Mouse (Mus musculus): Measurements from ENCODE around the gene Mrpl48. TPM values are rescaled to one million over a fixed set of nuclear protein-coding genes. Genes with fewer than 3 reads are reported as not detected.

Mrpl48 gene
- polyA plus RNA-seq, 1 experiment from 2014 or later, result 57.4 TPM

GRCm38 (mm10) chr7:100554939-100555338, 53.2 kb downstream of the Mrpl48 start:
- no peak overlapping the region for H3K4me2 ChIP-seq (ENCODE audit: low read depth)
- H3K36me3 ChIP-seq (ENCODE audit: control insufficient read depth, insufficient read depth, low read length), result no peaks in the 10 kb centered on the region; the same call in 1 of the 2 replicates
- no peak overlapping the region for H3K27ac ChIP-seq (ENCODE audit: low read depth, low read length)
- 68% methylated on average over 5 of the region's 5 CpGs for WGBS
- H3K9ac ChIP-seq (ENCODE audit: low read length), result no peak overlapping the region
- ATAC-seq (ENCODE audit: insufficient read depth, low FRiP score, low TSS enrichment) (no peak), DNase-seq (ENCODE audit: low spot score) (no peak)
- no peaks in the 10 kb centered on the region for H3K27me3 ChIP-seq (ENCODE audit: control insufficient read depth, insufficient read depth, low read length)
- no peaks in the 10 kb centered on the region for H3K4me1 ChIP-seq (ENCODE audit: control insufficient read depth, insufficient read depth, low read length)
- H3K4me3 ChIP-seq (ENCODE audit: low read depth, low read length), result no peak overlapping the region
- H3K9me3 ChIP-seq (ENCODE audit: control insufficient read depth, low read length), result no peaks in the 10 kb centered on the region

- no peak overlapping the region for H3K27ac ChIP-seq (ENCODE audit: low read depth, low read length)
- DNase-seq (ENCODE audit: low spot score) (no peak), ATAC-seq (ENCODE audit: insufficient read depth, low FRiP score, low TSS enrichment) (no peak)
- H3K9ac ChIP-seq (ENCODE audit: low read length), result no peak overlapping the region
- H3K27me3 ChIP-seq (ENCODE audit: control insufficient read depth, insufficient read depth, low read length), result no peaks in the 10 kb centered on the region
- H3K9me3 ChIP-seq (ENCODE audit: control insufficient read depth, low read length), result no peaks in the 10 kb centered on the region
- no peaks in the 10 kb centered on the region; the same call in 1 of the 2 replicates for H3K36me3 ChIP-seq (ENCODE audit: control insufficient read depth, insufficient read depth, low read length)
- H3K4me3 ChIP-seq (ENCODE audit: low read depth, low read length), result no peak overlapping the region
- WGBS, result 70% methylated on average over 5 of the region's 5 CpGs
- no peaks in the 10 kb centered on the region for H3K4me1 ChIP-seq (ENCODE audit: control insufficient read depth, insufficient read depth, low read length)
- H3K4me2 ChIP-seq (ENCODE audit: low read depth), result no peak overlapping the region
Observed at GRCm38 (mm10) chr7:100550338-100551007, 57.6 kb downstream of the Mrpl48 start.

- no peaks in the 10 kb centered on the region for H3K9me3 ChIP-seq (ENCODE audit: control insufficient read depth, low read length)
- no peak for ATAC-seq (ENCODE audit: insufficient read depth, low FRiP score, low TSS enrichment)
- DNase-seq (ENCODE audit: low spot score), result no peak
- no peak overlapping the region for H3K9ac ChIP-seq (ENCODE audit: low read length)
- H3K4me2 ChIP-seq (ENCODE audit: low read depth), result no peak overlapping the region
- no peak overlapping the region for H3K4me3 ChIP-seq (ENCODE audit: low read depth, low read length)
- no peaks in the 10 kb centered on the region for H3K27me3 ChIP-seq (ENCODE audit: control insufficient read depth, insufficient read depth, low read length)
- no peaks in the 10 kb centered on the region for H3K4me1 ChIP-seq (ENCODE audit: control insufficient read depth, insufficient read depth, low read length)
- H3K36me3 ChIP-seq (ENCODE audit: control insufficient read depth, insufficient read depth, low read length), result no peaks in the 10 kb centered on the region; the same call in 1 of the 2 replicates
- WGBS, result 93% methylated on average over 3 of the region's 3 CpGs
- no peak overlapping the region for H3K27ac ChIP-seq (ENCODE audit: low read depth, low read length)
Observed at GRCm38 (mm10) chr7:100549796-100550195, 58.3 kb downstream of the Mrpl48 start.

GRCm38 (mm10) chr7:100547631-100548030, 60.5 kb downstream of the Mrpl48 start:
- Histone ChIP-seq H3K9me3 (ENCODE audit: control insufficient read depth, low read length) (no peaks in the 10 kb centered on the region), H3K27ac (ENCODE audit: low read depth, low read length) (no peak overlapping the region)
- 85% methylated on average over 4 of the region's 4 CpGs for WGBS

GRCm38 (mm10) chr7:100544437-100544836, 63.7 kb downstream of the Mrpl48 start:
- no peak overlapping the region for H3K9ac ChIP-seq (ENCODE audit: low read length)
- no peak overlapping the region for H3K4me3 ChIP-seq (ENCODE audit: low read depth, low read length)
- no peaks in the 10 kb centered on the region for H3K9me3 ChIP-seq (ENCODE audit: control insufficient read depth, low read length)
- ATAC-seq (ENCODE audit: insufficient read depth, low FRiP score, low TSS enrichment), result no peak
- no peak overlapping the region for H3K4me2 ChIP-seq (ENCODE audit: low read depth)
- no peaks in the 10 kb centered on the region for H3K4me1 ChIP-seq (ENCODE audit: control insufficient read depth, insufficient read depth, low read length)
- DNase-seq (ENCODE audit: low spot score), result no peak
- no peaks in the 10 kb centered on the region for H3K27me3 ChIP-seq (ENCODE audit: control insufficient read depth, insufficient read depth, low read length)
- WGBS, result 68% methylated on average over 1 of the region's 1 CpGs
- H3K27ac ChIP-seq (ENCODE audit: low read depth, low read length), result no peak overlapping the region
- no peaks in the 10 kb centered on the region for H3K36me3 ChIP-seq (ENCODE audit: control insufficient read depth, insufficient read depth, low read length)

More at GRCm38 (mm10) chr7:100547631-100548030, 60.5 kb downstream of the Mrpl48 start:
- ATAC-seq (ENCODE audit: insufficient read depth, low FRiP score, low TSS enrichment), result no peak
- Histone ChIP-seq H3K4me1 (ENCODE audit: control insufficient read depth, insufficient read depth, low read length) (no peaks in the 10 kb centered on the region), H3K36me3 (ENCODE audit: control insufficient read depth, insufficient read depth, low read length) (no peaks in the 10 kb centered on the region; the same call in 1 of the 2 replicates), H3K27me3 (ENCODE audit: control insufficient read depth, insufficient read depth, low read length) (no peaks in the 10 kb centered on the region), H3K9ac (ENCODE audit: low read length) (no peak overlapping the region), H3K4me2 (ENCODE audit: low read depth) (no peak overlapping the region), H3K4me3 (ENCODE audit: low read depth, low read length) (no peak overlapping the region)
- no peak for DNase-seq (ENCODE audit: low spot score)

- no peaks in the 10 kb centered on the region for H3K36me3 ChIP-seq (ENCODE audit: control insufficient read depth, insufficient read depth, low read length)
- WGBS, result 94% methylated on average over 9 of the region's 9 CpGs
Observed at GRCm38 (mm10) chr7:100539516-100539915, 68.6 kb downstream of the Mrpl48 start.

GRCm38 (mm10) chr7:100537519-100537902, 70.6 kb downstream of the Mrpl48 start:
- no peaks in the 10 kb centered on the region for H3K9me3 ChIP-seq (ENCODE audit: control insufficient read depth, low read length)
- peak overlapping the region; percentile 79 for H3K9ac ChIP-seq (ENCODE audit: low read length)
- peaks cover 5% of the 10 kb centered on the region; the same call in 1 of the 2 replicates for H3K4me1 ChIP-seq (ENCODE audit: control insufficient read depth, insufficient read depth, low read length)
- 34% methylated on average over 7 of the region's 7 CpGs for WGBS
- H3K4me2 ChIP-seq (ENCODE audit: low read depth), result peak overlapping the region; percentile 70
- H3K4me3 ChIP-seq (ENCODE audit: low read depth, low read length), result peak overlapping the region; percentile 66
- H3K27me3 ChIP-seq (ENCODE audit: control insufficient read depth, insufficient read depth, low read length), result no peaks in the 10 kb centered on the region
- H3K27ac ChIP-seq (ENCODE audit: low read depth, low read length), result peak overlapping the region; percentile 60; the same call in 1 of the 2 replicates
- DNase-seq (ENCODE audit: low spot score), result no peak
- ATAC-seq (ENCODE audit: insufficient read depth, low FRiP score, low TSS enrichment), result no peak
- no peaks in the 10 kb centered on the region for H3K36me3 ChIP-seq (ENCODE audit: control insufficient read depth, insufficient read depth, low read length)

More at GRCm38 (mm10) chr7:100539516-100539915, 68.6 kb downstream of the Mrpl48 start:
- H3K4me1 ChIP-seq (ENCODE audit: control insufficient read depth, insufficient read depth, low read length), result peaks cover 5% of the 10 kb centered on the region; the same call in 1 of the 2 replicates
- ATAC-seq (ENCODE audit: insufficient read depth, low FRiP score, low TSS enrichment) (no peak), DNase-seq (ENCODE audit: low spot score) (no peak)
- H3K27ac ChIP-seq (ENCODE audit: low read depth, low read length), result no peak overlapping the region
- H3K27me3 ChIP-seq (ENCODE audit: control insufficient read depth, insufficient read depth, low read length), result no peaks in the 10 kb centered on the region
- no peak overlapping the region for H3K9ac ChIP-seq (ENCODE audit: low read length)
- H3K4me3 ChIP-seq (ENCODE audit: low read depth, low read length), result no peak overlapping the region
- H3K9me3 ChIP-seq (ENCODE audit: control insufficient read depth, low read length), result no peaks in the 10 kb centered on the region
- no peak overlapping the region for H3K4me2 ChIP-seq (ENCODE audit: low read depth)

GRCm38 (mm10) chr7:100536804-100537518, 71.1 kb downstream of the Mrpl48 start, which contains the start of gene Coa4:
Coa4 (plus strand) TSS chr7:100537071.
- peak; percentile 97 for ATAC-seq (ENCODE audit: insufficient read depth, low FRiP score, low TSS enrichment)
- WGBS, result under 1% methylated on average over 33 of the region's 33 CpGs
- peak within 1 kb of the TSS; percentile 66 for H3K4me3 ChIP-seq (ENCODE audit: low read depth, low read length)

More at GRCm38 (mm10) chr7:100536804-100537518, 71.1 kb downstream of the Mrpl48 start, which contains the start of gene Coa4:
- Histone ChIP-seq H3K9ac (ENCODE audit: low read length) (peak within 1 kb of the TSS; percentile 79), H3K4me2 (ENCODE audit: low read depth) (peak within 1 kb of the TSS; percentile 70), H3K4me1 (ENCODE audit: control insufficient read depth, insufficient read depth, low read length) (peaks cover 5% of the 10 kb centered on the region; the same call in 1 of the 2 replicates), H3K27ac (ENCODE audit: low read depth, low read length) (peak within 1 kb of the TSS; percentile 60; the same call in 1 of the 2 replicates), H3K9me3 (ENCODE audit: control insufficient read depth, low read length) (no peaks in the 10 kb centered on the region), H3K27me3 (ENCODE audit: control insufficient read depth, insufficient read depth, low read length) (no peaks in the 10 kb centered on the region), H3K36me3 (ENCODE audit: control insufficient read depth, insufficient read depth, low read length) (no peaks in the 10 kb centered on the region)
- DNase-seq (ENCODE audit: low spot score), result peak; percentile 92
